Mouse (Mus musculus): ENCODE data around the gene Tubb1. TPM values are rescaled to one million over a fixed set of nuclear protein-coding genes. Genes with fewer than 3 reads are reported as not detected.
A peak's percentile ranks its signal among the peaks of the same experiment; 100 is the strongest.

Gene Tubb1
- polyA plus RNA-seq, 1 experiment from 2014 or later: 11.0 TPM

- no peak overlapping the region; the same call in 1 of the 2 replicates for H3K4me2 ChIP-seq
- H3K4me3 ChIP-seq (ENCODE audit: low read depth, low read length): no peak overlapping the region
- H3K4me1 ChIP-seq (ENCODE audit: control insufficient read depth, insufficient read depth, low read length): no peaks in the 10 kb centered on the region
- no peaks in the 10 kb centered on the region for H3K27me3 ChIP-seq (ENCODE audit: control insufficient read depth, insufficient read depth, low read length)
- H3K36me3 ChIP-seq (ENCODE audit: control insufficient read depth, insufficient read depth, low read length): no peaks in the 10 kb centered on the region
- ATAC-seq (replicated peaks; ENCODE audit: insufficient number of reproducible peaks, low FRiP score, low TSS enrichment): no peak
- no peak overlapping the region for H3K9ac ChIP-seq (ENCODE audit: low read depth, low read length)
- H3K9me3 ChIP-seq (replicated peaks; ENCODE audit: control insufficient read depth, low read length): no peaks in the 10 kb centered on the region
- no peak overlapping the region for H3K27ac ChIP-seq (ENCODE audit: low read depth, low read length)
- 50% methylated on average over 5 of the region's 5 CpGs for WGBS (ENCODE audit: insufficient replicate concordance)
Measured at GRCm38 (mm10) chr2:174502321-174502720, 51.8 kb downstream of the Tubb1 start.

GRCm38 (mm10) chr2:174502831-174503460, 52.5 kb downstream of the Tubb1 start:
- Histone ChIP-seq H3K9me3 (replicated peaks; ENCODE audit: control insufficient read depth, low read length) (no peaks in the 10 kb centered on the region), H3K27me3 (ENCODE audit: control insufficient read depth, insufficient read depth, low read length) (no peaks in the 10 kb centered on the region), H3K4me2 (peak overlapping the region; percentile 11), H3K4me3 (ENCODE audit: low read depth, low read length) (no peak overlapping the region), H3K4me1 (ENCODE audit: control insufficient read depth, insufficient read depth, low read length) (no peaks in the 10 kb centered on the region), H3K36me3 (ENCODE audit: control insufficient read depth, insufficient read depth, low read length) (no peaks in the 10 kb centered on the region), H3K9ac (ENCODE audit: low read depth, low read length) (no peak overlapping the region), H3K27ac (ENCODE audit: low read depth, low read length) (no peak overlapping the region)
- 56% methylated on average over 25 of the region's 25 CpGs for WGBS (ENCODE audit: insufficient replicate concordance)
- no peak; the same call in 1 of the 2 replicates for ATAC-seq (replicated peaks; ENCODE audit: insufficient number of reproducible peaks, low FRiP score, low TSS enrichment)

Other genes with a start within 250 kb of the Tubb1 start
- 1,095 and 1,127 TPM in 2 replicates for gene Gnas, start 166.4 kb upstream of the Tubb1 start, polyA plus RNA-seq (2014; fragmentation: Nextera tagmentation; extraction: Ambion mirVana)
- gene Gm20721, start 104.0 kb upstream of the Tubb1 start, polyA plus RNA-seq (2014; fragmentation: Nextera tagmentation; extraction: Ambion mirVana): 5.6 and 8.6 TPM in 2 replicates
- gene Nelfcd, start 34.9 kb upstream of the Tubb1 start, polyA plus RNA-seq (2014; fragmentation: Nextera tagmentation; extraction: Ambion mirVana): 99.5 and 101 TPM in 2 replicates
- 110 and 117 TPM in 2 replicates for gene Ctsz, start 11.7 kb upstream of the Tubb1 start, polyA plus RNA-seq (2014; fragmentation: Nextera tagmentation; extraction: Ambion mirVana)
- gene Atp5e, start 13.4 kb downstream of the Tubb1 start, polyA plus RNA-seq (2014; fragmentation: Nextera tagmentation; extraction: Ambion mirVana): 953 and 1,053 TPM in 2 replicates
- gene Prelid3b, start 22.4 kb downstream of the Tubb1 start, polyA plus RNA-seq (2014; fragmentation: Nextera tagmentation; extraction: Ambion mirVana): 140 and 165 TPM in 2 replicates
- not detected in 2 replicates for gene Zfp831, start 192.8 kb downstream of the Tubb1 start, polyA plus RNA-seq (2014; fragmentation: Nextera tagmentation; extraction: Ambion mirVana)